In the genomic region with DNA sequence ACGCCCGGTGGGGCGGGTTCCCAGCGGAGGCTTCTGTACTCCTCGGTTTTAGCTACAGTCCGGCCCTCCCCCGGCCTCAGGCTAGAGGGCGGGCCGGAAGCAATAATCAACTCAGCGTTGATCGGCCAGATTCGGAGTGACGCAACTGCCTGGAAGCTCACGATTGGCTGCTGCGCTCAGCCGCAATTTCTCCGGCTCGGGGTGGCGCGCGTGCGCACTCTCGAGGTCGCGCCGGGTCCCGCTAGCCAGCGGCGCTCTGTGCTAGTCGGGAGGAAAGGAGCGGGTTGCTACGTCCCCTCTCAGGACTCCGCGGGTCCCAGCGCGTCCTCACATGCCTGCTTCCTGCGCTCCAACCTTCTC, we compare ENCODE assay signal across 8 mouse cellular contexts. TPM values are rescaled to one million over a fixed set of nuclear protein-coding genes. Genes with fewer than 3 reads are reported as not detected.
A peak's percentile ranks its signal among the peaks of the same experiment; 100 is the strongest.
DNase-seq lines count a peak whose midpoint lies in the region; ATAC-seq and TF ChIP-seq lines count a peak whose summit lies in the region.

Gene Tecpr1 (minus strand): TSS at position 113 of the 360 bp plus-strand sequence.

- TF ChIP-seq CTCF in kidney, adult 2 months (conservative IDR thresholded peaks at IDR 0.05; ENCODE audit: insufficient read depth, insufficient read length, low read depth, low read length): no peak
- TF ChIP-seq CTCF in spleen, adult 2 months (IDR thresholded peaks at IDR 0.05; ENCODE audit: extremely low read depth, insufficient read depth, insufficient read length, insufficient replicate concordance): no peak

- H3K27ac ChIP-seq in embryonic facial prominence, embryonic 13.5 days: peak within 1 kb of the TSS; percentile 78
- peak within 1 kb of the TSS; percentile 87 for H3K27ac ChIP-seq in kidney, adult 2 months (ENCODE audit: insufficient read depth, low read depth, low read length)
- peak within 1 kb of the TSS; percentile 78; the same call in 1 of the 2 replicates for H3K27ac ChIP-seq in limb, embryonic 12.5 days
- H3K27ac ChIP-seq in midbrain, embryonic 15.5 days: peak within 1 kb of the TSS; percentile 86
- peak within 1 kb of the TSS; percentile 85 for H3K27ac ChIP-seq in spleen, adult 2 months (ENCODE audit: insufficient read depth, low read length)

- no peaks in the 10 kb centered on the region for H3K36me3 ChIP-seq in embryonic facial prominence, embryonic 13.5 days
- no peaks in the 10 kb centered on the region for H3K36me3 ChIP-seq in kidney, adult 2 months (ENCODE audit: control insufficient read depth, insufficient read depth, low read length)
- H3K36me3 ChIP-seq in limb, embryonic 12.5 days: no peaks in the 10 kb centered on the region
- no peaks in the 10 kb centered on the region for H3K36me3 ChIP-seq in midbrain, embryonic 15.5 days (replicated peaks)
- H3K36me3 ChIP-seq in spleen, adult 2 months (ENCODE audit: control insufficient read depth, insufficient read depth, low read length): no peaks in the 10 kb centered on the region

- DNase-seq in 3134 (ENCODE audit: extremely low read depth, insufficient read length, low spot score): peak; percentile 95
- peak; percentile 97 to 98 for DNase-seq in adrenal gland, postnatal 36 days
- DNase-seq in heart, adult 18-20 months: peak; percentile 95 to 98
- peak; percentile 98 for DNase-seq in kidney, adult 2 months
- DNase-seq in spleen, adult 2 months (ENCODE audit: low read depth in 1 of 2, low spot score in 2 of 2): peak; percentile 90 to 95

- H3K9me3 ChIP-seq in embryonic facial prominence, embryonic 13.5 days: no peaks in the 10 kb centered on the region
- no peaks in the 10 kb centered on the region for H3K9me3 ChIP-seq in limb, embryonic 12.5 days
- no peaks in the 10 kb centered on the region for H3K9me3 ChIP-seq in midbrain, embryonic 15.5 days

- peak within 1 kb of the TSS; percentile 80 for H3K4me2 ChIP-seq in embryonic facial prominence, embryonic 13.5 days
- H3K4me2 ChIP-seq in limb, embryonic 12.5 days: peak within 1 kb of the TSS; percentile 84
- H3K4me2 ChIP-seq in midbrain, embryonic 15.5 days: peak within 1 kb of the TSS; percentile 89

- under 1% methylated on average over 35 of the region's 37 CpGs for WGBS in embryonic facial prominence, embryonic 13.5 days
- WGBS in kidney, adult 2 months: under 1% methylated on average over 37 of the region's 37 CpGs
- WGBS in limb, embryonic 12.5 days: under 1% methylated on average over 35 of the region's 37 CpGs
- 0% methylated on average over 35 of the region's 37 CpGs for WGBS in midbrain, embryonic 15.5 days
- WGBS in spleen, adult 2 months: under 1% methylated on average over 37 of the region's 37 CpGs

- H3K4me3 ChIP-seq in embryonic facial prominence, embryonic 13.5 days: peak within 1 kb of the TSS; percentile 78
- H3K4me3 ChIP-seq in kidney, adult 2 months (ENCODE audit: insufficient read depth, low read depth, low read length): peak within 1 kb of the TSS; percentile 72
- peak within 1 kb of the TSS; percentile 66 for H3K4me3 ChIP-seq in limb, embryonic 12.5 days (replicated peaks)
- H3K4me3 ChIP-seq in midbrain, embryonic 15.5 days: peak within 1 kb of the TSS; percentile 71
- peak within 1 kb of the TSS; percentile 90 for H3K4me3 ChIP-seq in spleen, adult 2 months (ENCODE audit: extremely low read depth, insufficient read depth, insufficient read length)

- peaks cover 20% of the 10 kb centered on the region for H3K4me1 ChIP-seq in embryonic facial prominence, embryonic 13.5 days
- H3K4me1 ChIP-seq in kidney, adult 2 months (ENCODE audit: control insufficient read depth, insufficient read depth, low read length): no peaks in the 10 kb centered on the region; the same call in 1 of the 2 replicates
- peaks cover 24% of the 10 kb centered on the region for H3K4me1 ChIP-seq in limb, embryonic 12.5 days (replicated peaks)
- H3K4me1 ChIP-seq in midbrain, embryonic 15.5 days: peaks cover 26% of the 10 kb centered on the region
- H3K4me1 ChIP-seq in spleen, adult 2 months (ENCODE audit: control insufficient read depth, insufficient read depth, insufficient read length): peaks cover 18% of the 10 kb centered on the region; the same call in 1 of the 2 replicates

- no peaks in the 10 kb centered on the region for H3K27me3 ChIP-seq in embryonic facial prominence, embryonic 13.5 days
- no peaks in the 10 kb centered on the region for H3K27me3 ChIP-seq in kidney, adult 2 months (replicated peaks; ENCODE audit: control insufficient read depth, insufficient read depth, low read length)
- H3K27me3 ChIP-seq in limb, embryonic 12.5 days: no peaks in the 10 kb centered on the region
- no peaks in the 10 kb centered on the region for H3K27me3 ChIP-seq in midbrain, embryonic 15.5 days (replicated peaks)
- no peaks in the 10 kb centered on the region for H3K27me3 ChIP-seq in spleen, adult 2 months (ENCODE audit: control insufficient read depth, insufficient read depth, low read length)

- peak within 1 kb of the TSS; percentile 85 for H3K9ac ChIP-seq in embryonic facial prominence, embryonic 13.5 days
- H3K9ac ChIP-seq in limb, embryonic 12.5 days (replicated peaks): peak within 1 kb of the TSS; percentile 68
- peak within 1 kb of the TSS; percentile 74 for H3K9ac ChIP-seq in midbrain, embryonic 15.5 days

- ATAC-seq in embryonic facial prominence, embryonic 13.5 days (ENCODE audit: insufficient number of reproducible peaks, insufficient read depth, low FRiP score, low TSS enrichment, low read depth): peak; percentile 90
- ATAC-seq in limb, embryonic 12.5 days (ENCODE audit: insufficient number of reproducible peaks, insufficient read depth, low FRiP score, low TSS enrichment, low read depth): peak; percentile 95
- ATAC-seq in midbrain, embryonic 15.5 days (replicated peaks): peak; percentile 97

- peak; percentile 40 for TF ChIP-seq POLR2A in kidney, adult 2 months (IDR thresholded peaks at IDR 0.05; ENCODE audit: low read depth, low read length)
- TF ChIP-seq POLR2A in spleen, adult 2 months (IDR thresholded peaks at IDR 0.05; ENCODE audit: low read depth, low read length): no peak; the same call in none of the 2 replicates

RNA-seq across cellular contexts. Expression of gene Tecpr1, which starts in this region (rescaled TPM):
- 100 to 1,000 TPM in 1 of 2 experiments, 10 to 100 TPM in 1; 92.8 to 111 TPM for total RNA-seq in adrenal gland, postnatal 36 days (2021)
- 23.0 and 26.1 TPM in 2 replicates for polyA plus RNA-seq in embryonic facial prominence, embryonic 13.5 days (2015; fragmentation: Nextera tagmentation; extraction: Ambion mirVana)
- total RNA-seq in heart, adult 18-20 months (2021): 10 to 100 TPM; 27.1 to 27.3 TPM
- 35.6 and 36.6 TPM in 2 replicates for polyA plus RNA-seq in kidney, adult 2 months (2012; rRNA removed)
- 22.1 and 24.3 TPM in 2 replicates for polyA plus RNA-seq in limb, embryonic 12.5 days (2016; fragmentation: Nextera tagmentation; extraction: Ambion mirVana)
- 53.6 and 56.0 TPM in 2 replicates for polyA plus RNA-seq in midbrain, embryonic 15.5 days (2015; fragmentation: Nextera tagmentation; extraction: Ambion mirVana)
- polyA plus RNA-seq in spleen, adult 2 months (2012; rRNA removed): 71.1 and 73.9 TPM in 2 replicates

Comparison
In these comparisons a context has a peak if more than half of its experiments do, and no peak if none do; other contexts are left out.
1. Peak in every context shown above with its lines: DNase-seq, ATAC-seq, H3K4me3 ChIP-seq and H3K27ac ChIP-seq.